10 mouse cellular contexts compared by ENCODE assay signal in genomic region chr3:129065457-129066364, GRCm38 (mm10).
DNase-seq lines count a peak whose midpoint lies in the region; ATAC-seq lines count a peak whose summit lies in the region.
"Had no signal": no experiment of that assay in that cellular context is flagged by ENCODE, and none has a peak within 500 bp of the region (broad histone marks: within the 10 kb centered on the region; RNA-seq: fewer than 3 reads in every experiment).

No protein-coding gene starts in this region.

- peak overlapping the region; percentile 58 for H3K4me2 ChIP-seq in heart, embryonic 11.5 days
- peak overlapping the region; percentile 38 for H3K4me2 ChIP-seq in limb, embryonic 13.5 days (replicated peaks)
- H3K4me2 ChIP-seq: liver, embryonic 15.5 days had no signal

- DNase-seq in heart, adult 9 months (ENCODE audit: low spot score in 2 of 2): no peak
- peak; percentile 46 for DNase-seq in right cerebral cortex, postnatal 4 days
- no peak for DNase-seq in right cerebral cortex, postnatal 25 days
- DNase-seq in thymus, postnatal 14 days: no peak
- DNase-seq in adrenal gland, postnatal 14 days: no peak
- DNase-seq: gastrocnemius, adult 2 months had no signal

- no peaks in the 10 kb centered on the region for H3K9me3 ChIP-seq in heart, embryonic 11.5 days (replicated peaks; ENCODE audit: control insufficient read depth, low read length)
- no peaks in the 10 kb centered on the region for H3K9me3 ChIP-seq in limb, embryonic 13.5 days
- H3K9me3 ChIP-seq: liver, embryonic 15.5 days had no signal

- H3K27me3 ChIP-seq in heart, embryonic 11.5 days (ENCODE audit: control insufficient read depth, insufficient read depth, low read length): no peaks in the 10 kb centered on the region
- peaks cover 23% of the 10 kb centered on the region for H3K27me3 ChIP-seq in limb, embryonic 13.5 days
- H3K27me3 ChIP-seq: liver, embryonic 15.5 days had no signal

- H3K4me1 ChIP-seq in heart, embryonic 11.5 days (ENCODE audit: control insufficient read depth, insufficient read depth, low read length): 0 out of 2 replicates have a peak, but pooled peaks cover 3% of the 10 kb centered on the region
- H3K4me1 ChIP-seq in limb, embryonic 13.5 days: peaks cover 16% of the 10 kb centered on the region
- H3K4me1 ChIP-seq: liver, embryonic 15.5 days had no signal

- WGBS in heart, embryonic 11.5 days (ENCODE audit: insufficient replicate concordance): 29% methylated on average over 19 of the region's 19 CpGs
- WGBS in limb, embryonic 13.5 days: 28% methylated on average over 18 of the region's 19 CpGs

- no peaks in the 10 kb centered on the region for H3K36me3 ChIP-seq in heart, embryonic 11.5 days (ENCODE audit: control insufficient read depth, insufficient read depth, low read length)
- H3K36me3 ChIP-seq in limb, embryonic 13.5 days: no peaks in the 10 kb centered on the region
- H3K36me3 ChIP-seq: liver, embryonic 15.5 days had no signal

- H3K4me3 ChIP-seq in heart, embryonic 11.5 days (ENCODE audit: low read depth, low read length): peak overlapping the region; percentile 18; the same call in 1 of the 2 replicates
- no peak overlapping the region for H3K4me3 ChIP-seq in limb, embryonic 13.5 days
- H3K4me3 ChIP-seq: gastrocnemius, adult 2 months; liver, embryonic 15.5 days had no signal

- H3K27ac ChIP-seq in heart, embryonic 11.5 days (ENCODE audit: low read depth, low read length): no peak overlapping the region
- H3K27ac ChIP-seq in limb, embryonic 13.5 days: no peak overlapping the region
- H3K27ac ChIP-seq: gastrocnemius, adult 2 months; liver, embryonic 15.5 days had no signal

- 0 out of 2 replicates have a peak, but pooled peaks have one; percentile 42 for ATAC-seq in heart, embryonic 11.5 days (replicated peaks; ENCODE audit: insufficient number of reproducible peaks, low FRiP score, low TSS enrichment)
- peak; percentile 42; the same call in 1 of the 2 replicates for ATAC-seq in limb, embryonic 13.5 days (ENCODE audit: low FRiP score, low read depth)
- no peak for ATAC-seq in CD4-positive, CD25-positive, alpha-beta regulatory T cell, adult 4 months

- no peak overlapping the region for H3K9ac ChIP-seq in heart, embryonic 11.5 days (ENCODE audit: low read depth, low read length)
- no peak overlapping the region for H3K9ac ChIP-seq in limb, embryonic 13.5 days
- H3K9ac ChIP-seq: liver, embryonic 15.5 days had no signal
